14 mouse cellular contexts compared by ENCODE assay signal in the genomic region with DNA sequence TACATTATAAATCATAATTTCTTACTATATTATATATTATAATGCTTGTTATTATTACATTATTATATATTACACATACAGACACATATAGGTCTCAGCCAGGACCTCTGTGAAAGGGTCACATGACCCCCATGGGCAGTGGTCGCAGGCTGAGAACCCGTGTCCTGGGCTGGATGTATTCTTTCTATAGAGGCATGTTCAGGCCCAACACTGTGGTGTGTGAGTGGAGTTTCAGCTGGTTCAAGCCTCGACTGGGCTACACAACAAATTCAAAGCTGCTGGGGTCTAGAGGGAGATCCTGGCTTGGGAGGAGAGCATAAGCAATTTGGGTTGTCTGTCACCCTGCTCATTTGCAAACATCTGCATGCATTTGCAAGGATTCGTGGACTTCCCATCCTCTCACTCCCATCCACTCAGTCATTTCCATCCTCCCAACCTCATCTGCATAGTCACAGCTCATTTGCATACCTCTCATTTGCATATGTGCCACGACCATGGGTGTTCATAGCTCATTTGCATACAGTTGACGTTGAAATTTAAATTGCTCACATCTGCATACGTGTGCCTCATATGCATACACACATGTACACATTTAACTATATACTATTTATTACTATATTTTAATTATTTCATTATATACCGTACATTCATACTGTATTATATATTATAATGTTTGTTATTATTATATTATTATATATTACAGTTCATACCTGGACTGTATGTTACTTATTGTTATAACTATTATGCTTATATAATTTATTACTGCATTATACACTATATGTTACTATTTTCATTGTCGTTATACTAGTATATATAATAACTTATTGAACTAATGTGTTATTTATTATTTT. TPM values are rescaled to one million over a fixed set of nuclear protein-coding genes. Genes with fewer than 3 reads are reported as not detected.
DNase-seq lines count a peak whose midpoint lies in the region; ATAC-seq and TF ChIP-seq lines count a peak whose summit lies in the region.
"Had no signal": no experiment of that assay in that cellular context is flagged by ENCODE, and none has a peak within 500 bp of the region (broad histone marks: within the 10 kb centered on the region; RNA-seq: fewer than 3 reads in every experiment).

No protein-coding gene starts in this region.

- WGBS in liver, embryonic 11.5 days: 88% methylated on average over 9 of the region's 9 CpGs
- 87% methylated on average over 9 of the region's 9 CpGs for WGBS in liver, postnatal 0 days (ENCODE audit: insufficient replicate concordance)
- 90% methylated on average over 9 of the region's 9 CpGs for WGBS in embryonic facial prominence, embryonic 10.5 days
- WGBS in neural tube, embryonic 12.5 days: 80% methylated on average over 9 of the region's 9 CpGs

- H3K36me3 ChIP-seq in liver, embryonic 11.5 days (ENCODE audit: control insufficient read depth, insufficient read depth, low read length): no peaks in the 10 kb centered on the region
- H3K36me3 ChIP-seq in liver, postnatal 0 days (replicated peaks; ENCODE audit: insufficient read depth, low read length): no peaks in the 10 kb centered on the region
- peaks cover 5% of the 10 kb centered on the region for H3K36me3 ChIP-seq in embryonic facial prominence, embryonic 10.5 days (replicated peaks)
- no peaks in the 10 kb centered on the region for H3K36me3 ChIP-seq in neural tube, embryonic 12.5 days

- peak; percentile 33 for DNase-seq in liver, embryonic 11.5 days (ENCODE audit: low spot score)
- DNase-seq in liver, postnatal 0 days: no peak
- peak; percentile 20 for DNase-seq in embryonic facial prominence, embryonic 10.5 days (ENCODE audit: low spot score)
- peak; percentile 47 for DNase-seq in induced T-regulatory cell, adult 2 months (ENCODE audit: low read depth)
- no peak for DNase-seq in gastrocnemius, adult 18-20 months (ENCODE audit: low spot score)
- no peak for DNase-seq in adrenal gland, postnatal 14 days
- DNase-seq: spleen, adult 18-20 months had no signal

- no peak for TF ChIP-seq EP300 in liver, postnatal 0 days (IDR thresholded peaks at IDR 0.05; ENCODE audit: low read depth)

- ATAC-seq in liver, embryonic 11.5 days (replicated peaks; ENCODE audit: low FRiP score): no peak
- ATAC-seq in liver, postnatal 0 days: no peak
- peak; percentile 83 for ATAC-seq in neural tube, embryonic 12.5 days (ENCODE audit: low FRiP score, low read depth)
- ATAC-seq in cerebellum, adult (ENCODE audit: insufficient number of reproducible peaks, low FRiP score, low TSS enrichment): no peak

- TF ChIP-seq CTCF in liver, postnatal 0 days (IDR thresholded peaks at IDR 0.05; ENCODE audit: low read depth): no peak

- H3K9ac ChIP-seq in liver, embryonic 11.5 days (ENCODE audit: low read depth, low read length): no peak overlapping the region
- no peak overlapping the region for H3K9ac ChIP-seq in liver, postnatal 0 days (replicated peaks)
- H3K9ac ChIP-seq in neural tube, embryonic 12.5 days: no peak overlapping the region

- H3K27me3 ChIP-seq in liver, embryonic 11.5 days (replicated peaks; ENCODE audit: control insufficient read depth, insufficient read depth, low read length): no peaks in the 10 kb centered on the region
- H3K27me3 ChIP-seq in liver, postnatal 0 days (ENCODE audit: insufficient read depth, low read length): no peaks in the 10 kb centered on the region
- H3K27me3 ChIP-seq in embryonic facial prominence, embryonic 10.5 days (replicated peaks; ENCODE audit: low read depth, poor library complexity, severe bottlenecking): no peaks in the 10 kb centered on the region
- H3K27me3 ChIP-seq in neural tube, embryonic 12.5 days (replicated peaks): no peaks in the 10 kb centered on the region

- H3K4me1 ChIP-seq in liver, embryonic 11.5 days (replicated peaks; ENCODE audit: control insufficient read depth, insufficient read depth, low read length): no peaks in the 10 kb centered on the region
- H3K4me1 ChIP-seq in liver, postnatal 0 days (ENCODE audit: insufficient read depth): no peaks in the 10 kb centered on the region
- no peaks in the 10 kb centered on the region for H3K4me1 ChIP-seq in embryonic facial prominence, embryonic 10.5 days
- H3K4me1 ChIP-seq in neural tube, embryonic 12.5 days: no peaks in the 10 kb centered on the region

- H3K9me3 ChIP-seq in liver, embryonic 11.5 days (ENCODE audit: control insufficient read depth, low read length): peaks cover 4% of the 10 kb centered on the region; the same call in 1 of the 2 replicates
- no peaks in the 10 kb centered on the region for H3K9me3 ChIP-seq in liver, postnatal 0 days (ENCODE audit: low read length)
- no peaks in the 10 kb centered on the region; the same call in 1 of the 2 replicates for H3K9me3 ChIP-seq in embryonic facial prominence, embryonic 10.5 days
- no peaks in the 10 kb centered on the region for H3K9me3 ChIP-seq in neural tube, embryonic 12.5 days

- no peak overlapping the region for H3K4me3 ChIP-seq in liver, embryonic 11.5 days (ENCODE audit: low read depth, low read length)
- H3K4me3 ChIP-seq in liver, postnatal 0 days (ENCODE audit: low read depth, low read length): no peak overlapping the region
- no peak overlapping the region for H3K4me3 ChIP-seq in embryonic facial prominence, embryonic 10.5 days
- no peak overlapping the region for H3K4me3 ChIP-seq in neural tube, embryonic 12.5 days

- no peak overlapping the region for H3K27ac ChIP-seq in liver, embryonic 11.5 days (ENCODE audit: low read depth, low read length)
- no peak overlapping the region for H3K27ac ChIP-seq in liver, postnatal 0 days (ENCODE audit: low read depth)
- H3K27ac ChIP-seq in embryonic facial prominence, embryonic 10.5 days (replicated peaks): no peak overlapping the region
- H3K27ac ChIP-seq in neural tube, embryonic 12.5 days: no peak overlapping the region

- no peak overlapping the region for H3K4me2 ChIP-seq in liver, embryonic 11.5 days
- no peak overlapping the region for H3K4me2 ChIP-seq in liver, postnatal 0 days (ENCODE audit: low read depth, low read length)
- no peak overlapping the region for H3K4me2 ChIP-seq in neural tube, embryonic 12.5 days (replicated peaks)

RNA-seq across cellular contexts. Expression of gene Slc7a15, which starts 21.2 kb away (rescaled TPM):
- not detected in 2 replicates for polyA plus RNA-seq in liver, embryonic 11.5 days (2014; fragmentation: Nextera tagmentation; extraction: Ambion mirVana)
- polyA plus RNA-seq in liver, postnatal 0 days (2015; fragmentation: Nextera tagmentation; extraction: Ambion mirVana): 0.39 and 0.49 TPM in 2 replicates
- not detected in 2 replicates for polyA plus RNA-seq in embryonic facial prominence, embryonic 10.5 days (2016; fragmentation: Nextera tagmentation; extraction: Ambion mirVana)
- not detected in 2 replicates for polyA plus RNA-seq in neural tube, embryonic 12.5 days (2016; fragmentation: Nextera tagmentation; extraction: Ambion mirVana)
- total RNA-seq in gastrocnemius, adult 18-20 months (2021): not detected
- total RNA-seq in adrenal gland, postnatal 14 days (2021): 0.23 TPM in 1 of 2 replicates, not detected in the other
- total RNA-seq: G1E; layer of hippocampus, adult 8-10 months; liver, adult 2 months had no signal
- polyA plus RNA-seq: G1E; heart, embryonic 16.5 days; urinary bladder, adult 2 months had no signal

RNA-seq across cellular contexts. Expression of gene Pum2, which starts 53.9 kb away (rescaled TPM):
- polyA plus RNA-seq in liver, embryonic 11.5 days (2014; fragmentation: Nextera tagmentation; extraction: Ambion mirVana): 47.3 and 47.7 TPM in 2 replicates
- 11.7 and 11.9 TPM in 2 replicates for polyA plus RNA-seq in liver, postnatal 0 days (2015; fragmentation: Nextera tagmentation; extraction: Ambion mirVana)
- 63.9 and 68.4 TPM in 2 replicates for polyA plus RNA-seq in embryonic facial prominence, embryonic 10.5 days (2016; fragmentation: Nextera tagmentation; extraction: Ambion mirVana)
- polyA plus RNA-seq in neural tube, embryonic 12.5 days (2016; fragmentation: Nextera tagmentation; extraction: Ambion mirVana): 53.0 and 55.5 TPM in 2 replicates
- total RNA-seq in gastrocnemius, adult 18-20 months (2021): 10 to 100 TPM; 76.3 to 92.5 TPM
- total RNA-seq in adrenal gland, postnatal 14 days (2021): 136 and 152 TPM in 2 replicates

Comparison
In these comparisons a context has a peak if more than half of its experiments do, and no peak if none do; other contexts are left out.
1. DNase-seq: peak in liver, embryonic 11.5 days (single experiment), embryonic facial prominence, embryonic 10.5 days (single experiment) and induced T-regulatory cell, adult 2 months (single experiment); none in liver, postnatal 0 days (single experiment), gastrocnemius, adult 18-20 months (single experiment) and adrenal gland, postnatal 14 days (single experiment).